Mouse (Mus musculus): Measurements from ENCODE around the gene Dach2.
"Not testable (repeated sequence)": the region's sequence is repeated elsewhere in the genome, so short reads cannot be mapped to it uniquely, and the experiment has no call there.

Dach2 gene

DNA sequence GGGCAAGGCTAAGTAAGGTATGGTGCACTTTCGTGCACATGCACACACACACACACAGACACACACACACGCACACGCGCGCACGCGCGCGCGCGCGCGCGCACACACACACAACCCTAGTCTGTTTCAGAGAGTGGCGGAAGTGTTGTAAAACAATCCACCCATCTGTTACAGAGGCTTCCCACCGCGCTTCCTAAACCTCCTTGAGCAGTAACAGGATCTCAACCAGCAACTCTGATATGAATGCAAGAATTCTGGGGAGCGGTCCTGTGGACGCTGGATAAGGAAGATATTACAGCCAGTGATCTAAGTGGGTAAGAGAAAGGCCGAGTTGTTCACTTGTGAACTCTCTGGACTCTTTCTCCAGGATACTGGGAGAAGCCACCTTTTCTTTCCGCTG lies at the start of gene Dach2:
TSS of gene Dach2 (plus strand) at position 107 of the 400 bp plus-strand sequence.
- peak; percentile 1 for DNase-seq

DNA sequence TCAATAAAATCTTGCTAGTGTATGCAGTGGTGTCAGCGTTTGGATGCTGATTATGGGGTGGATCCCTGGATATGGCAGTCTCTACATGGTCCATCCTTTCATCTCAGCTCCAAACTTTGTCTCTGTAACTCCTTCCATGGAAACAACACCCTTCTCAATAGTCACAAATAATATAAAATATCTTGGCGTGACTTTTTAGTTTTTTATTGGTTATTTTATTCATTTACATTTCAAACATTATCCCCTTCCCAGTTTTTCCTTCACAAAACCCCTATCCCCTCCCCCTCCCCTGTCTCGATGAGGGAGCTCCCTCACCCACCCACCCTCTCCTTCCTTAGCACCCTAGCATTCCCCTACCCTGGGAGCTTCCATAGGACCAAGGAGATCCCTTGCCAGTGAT lies 44.9 kb upstream of the Dach2 start:
- not testable (repeated sequence) for DNase-seq

DNA sequence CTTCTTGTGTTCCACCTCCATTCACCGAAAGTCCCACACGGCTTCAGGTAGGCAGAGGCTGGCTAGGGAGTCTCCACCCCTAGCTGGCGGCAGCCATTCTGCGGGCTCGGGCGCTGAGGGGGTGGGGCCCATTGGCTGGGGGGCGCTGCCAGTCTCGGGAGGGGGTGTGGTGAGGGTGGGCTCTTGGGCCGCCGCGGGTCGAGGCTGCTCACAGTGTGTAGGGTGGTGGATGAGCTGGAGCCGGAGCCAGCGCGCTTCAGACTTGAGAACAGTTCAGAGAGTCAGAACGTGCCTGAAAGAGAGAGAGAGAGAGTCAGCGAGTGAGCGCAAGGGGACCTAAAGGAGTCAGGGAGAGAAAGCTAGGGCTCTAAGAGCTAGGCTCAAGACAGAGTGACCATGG lies 721 bp downstream of the Dach2 start:
- DNase-seq: peak; percentile 69

DNA sequence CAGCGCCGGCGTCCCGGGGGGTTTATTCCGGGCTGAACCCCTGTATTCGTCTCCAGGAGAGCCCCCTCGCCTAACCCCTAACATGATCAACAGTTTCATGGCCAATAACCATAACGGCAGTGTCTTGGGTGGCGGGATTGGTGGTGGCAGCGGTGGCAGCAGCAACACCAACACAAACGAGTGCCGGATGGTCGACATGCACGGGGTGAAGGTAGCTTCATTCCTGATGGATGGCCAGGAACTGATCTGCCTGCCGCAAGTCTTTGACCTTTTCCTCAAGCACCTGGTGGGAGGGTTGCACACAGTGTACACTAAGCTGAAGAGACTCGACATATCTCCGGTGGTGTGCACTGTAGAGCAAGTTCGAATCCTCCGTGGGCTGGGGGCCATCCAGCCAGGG lies 1.2 kb downstream of the Dach2 start:
- peak; percentile 0 for DNase-seq

DNA sequence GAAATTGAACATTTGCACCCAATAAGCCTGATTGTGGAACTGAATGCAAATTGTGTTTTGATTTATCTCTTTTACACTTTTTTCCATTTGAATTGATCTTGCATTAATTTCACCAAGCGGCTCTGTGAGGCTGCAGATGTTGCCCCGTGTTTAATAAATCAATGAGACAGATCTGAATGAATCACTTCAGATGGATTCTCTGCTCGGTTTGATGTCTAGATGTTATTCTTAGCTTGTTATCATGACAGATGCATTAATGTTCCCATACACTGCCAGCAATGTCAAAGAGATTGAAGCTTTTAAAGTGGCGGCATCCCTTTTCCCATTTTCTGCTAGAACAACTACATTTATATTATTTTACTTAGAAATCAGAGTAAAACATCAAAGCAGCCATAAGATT lies 7.0 kb downstream of the Dach2 start:
- no peak for DNase-seq

DNA sequence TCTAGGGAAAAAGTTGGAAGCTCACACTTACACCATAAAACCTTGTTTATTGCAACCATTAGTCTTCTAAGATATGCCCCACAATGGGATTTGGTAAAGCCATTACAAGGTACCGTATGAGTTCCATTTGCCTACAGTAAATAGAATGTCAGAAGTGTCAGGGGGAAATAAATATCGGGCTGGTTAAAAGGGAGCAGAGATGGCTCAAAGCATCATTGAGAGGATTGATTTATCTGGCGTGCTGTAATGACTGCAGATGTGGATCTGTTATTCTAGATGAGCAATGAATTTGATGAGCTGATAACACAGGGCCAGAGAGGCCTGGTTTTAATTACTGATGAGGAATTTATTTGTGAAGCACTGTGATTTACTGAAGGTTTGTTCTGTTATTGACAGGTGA lies 40.8 kb downstream of the Dach2 start:
- no peak for DNase-seq

DNA sequence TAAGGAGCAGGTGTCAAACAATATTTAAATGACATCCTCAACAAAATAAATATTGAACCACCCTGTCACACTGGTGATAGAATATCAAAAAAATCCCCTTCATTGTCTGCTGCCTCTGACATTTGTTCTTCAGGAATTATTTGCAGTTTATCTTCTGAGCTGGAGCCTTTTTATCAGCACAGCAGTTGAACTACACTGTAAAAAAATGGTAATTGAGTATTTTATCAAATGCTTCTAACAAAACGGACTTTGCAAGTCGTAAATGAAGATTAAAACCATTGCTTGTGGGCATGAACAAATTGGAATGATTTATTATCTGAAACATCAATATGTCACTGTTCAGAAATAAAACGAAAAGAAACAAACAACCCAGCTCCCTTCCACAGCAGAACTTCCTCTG lies 97.1 kb downstream of the Dach2 start:
- DNase-seq: no peak

DNA sequence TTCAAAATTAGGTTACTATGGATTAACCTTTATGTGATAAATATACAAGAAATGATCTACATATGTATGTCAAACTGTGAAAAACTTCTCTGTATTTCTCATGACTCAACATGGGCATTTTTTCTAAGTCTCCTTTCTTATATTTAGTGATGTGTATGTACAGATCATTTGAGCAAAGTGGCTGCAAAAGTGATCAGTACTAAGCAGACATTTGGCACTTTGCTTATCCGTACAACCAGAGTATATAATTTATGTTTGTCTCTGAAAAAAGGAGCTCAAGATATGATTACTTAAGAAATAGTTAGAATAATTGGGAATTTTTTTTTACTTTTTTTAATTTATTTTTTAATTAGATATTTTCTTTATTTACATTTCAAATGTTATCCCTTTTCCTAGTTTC lies 111.4 kb downstream of the Dach2 start:
- no peak for DNase-seq

DNA sequence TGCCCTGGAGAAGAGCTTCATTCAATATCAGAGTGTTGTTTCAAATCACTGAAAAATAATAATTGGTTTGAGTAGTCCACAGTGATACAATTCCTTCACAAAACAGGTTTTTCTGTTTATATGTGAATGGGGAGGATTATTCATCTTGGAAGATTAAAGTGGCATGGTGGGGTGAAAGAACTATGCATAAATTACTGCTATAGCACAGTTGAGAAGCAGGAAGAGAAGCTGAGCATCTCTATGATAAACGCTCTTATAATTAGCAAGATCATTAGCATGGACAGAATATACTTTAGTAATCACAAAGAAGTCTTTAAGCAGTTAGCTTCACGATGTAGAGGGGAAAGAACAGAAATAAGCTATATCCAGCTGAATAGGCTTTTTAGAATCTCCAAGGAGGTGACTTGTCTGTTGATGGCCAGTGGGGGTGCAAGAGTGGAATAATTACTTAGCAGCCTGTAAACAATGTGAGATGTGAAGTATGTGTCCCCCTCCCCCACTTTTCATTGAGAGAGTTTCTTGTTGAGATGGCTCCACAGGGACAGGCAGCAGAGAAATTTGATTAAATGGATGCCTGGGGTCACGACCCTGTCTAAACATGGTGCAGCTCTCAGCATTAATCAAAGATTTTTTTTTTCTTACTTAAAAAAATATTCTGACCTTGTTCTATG lies 124.3 kb downstream of the Dach2 start:
- DNase-seq: no peak

DNA sequence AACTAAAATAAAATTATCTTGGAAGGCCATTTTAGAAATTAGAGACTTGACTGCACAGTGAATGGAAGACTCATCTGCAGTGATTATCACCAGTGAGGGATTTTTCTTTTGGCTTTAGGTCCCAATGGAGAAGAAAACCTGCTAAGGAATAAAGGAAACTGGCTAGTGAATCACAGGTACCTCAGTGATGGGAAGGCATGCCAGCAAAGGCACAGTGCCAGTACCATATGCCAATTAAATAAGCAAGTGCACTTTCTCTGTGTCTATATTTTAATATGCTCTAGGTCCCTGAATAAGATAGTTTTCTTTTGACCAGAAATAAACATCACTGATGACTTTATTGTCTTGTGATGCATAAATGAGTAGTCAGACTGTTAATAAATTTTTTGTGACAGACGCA lies 184.8 kb downstream of the Dach2 start:
- DNase-seq: no peak

DNA sequence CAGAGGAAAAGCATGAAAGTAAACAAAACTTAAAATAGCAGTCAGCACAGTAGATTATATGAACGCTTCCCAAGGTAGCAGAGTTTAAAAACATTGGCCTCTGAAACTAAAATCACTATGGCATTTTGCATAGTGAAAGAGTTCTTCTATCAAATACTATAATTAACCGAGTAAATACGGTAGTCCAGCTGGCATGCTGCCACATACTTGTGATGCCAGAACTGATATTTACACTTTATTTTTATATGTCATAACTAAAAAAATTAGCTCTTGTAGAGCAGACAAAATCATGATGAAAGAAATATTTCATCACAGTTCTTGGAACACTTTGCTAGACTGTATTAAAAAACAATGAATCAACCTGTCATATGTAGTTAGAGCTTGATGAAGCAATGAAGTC lies 247.8 kb downstream of the Dach2 start:
- peak; percentile 0 for DNase-seq

GRCm38 (mm10) chrX:113563897-113564296 lies 266.6 kb downstream of the Dach2 start:
- no peak for DNase-seq

- DNase-seq: no peak
These were observed 368.8 kb downstream of the Dach2 start for GRCm38 (mm10) chrX:113666069-113666468.

DNA sequence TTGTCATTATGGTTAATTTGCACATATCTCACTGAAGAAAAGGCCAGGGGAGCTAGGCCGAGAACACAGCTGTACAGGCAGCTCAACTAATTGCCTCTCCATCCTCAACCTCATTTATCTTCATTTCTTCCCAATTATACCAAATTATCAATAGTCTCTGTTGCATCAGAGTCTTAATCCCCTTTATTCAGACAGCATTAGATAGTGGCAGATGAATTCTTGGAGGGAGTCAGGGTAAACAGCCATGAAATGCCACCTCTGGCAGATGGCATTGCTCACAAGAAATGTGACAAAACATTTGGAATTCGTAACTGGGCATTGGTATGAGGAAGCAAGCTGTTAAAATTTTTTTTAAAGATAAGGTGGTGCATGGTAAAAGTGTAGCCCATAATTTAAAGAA lies 389.9 kb downstream of the Dach2 start:
- DNase-seq: no peak

DNA sequence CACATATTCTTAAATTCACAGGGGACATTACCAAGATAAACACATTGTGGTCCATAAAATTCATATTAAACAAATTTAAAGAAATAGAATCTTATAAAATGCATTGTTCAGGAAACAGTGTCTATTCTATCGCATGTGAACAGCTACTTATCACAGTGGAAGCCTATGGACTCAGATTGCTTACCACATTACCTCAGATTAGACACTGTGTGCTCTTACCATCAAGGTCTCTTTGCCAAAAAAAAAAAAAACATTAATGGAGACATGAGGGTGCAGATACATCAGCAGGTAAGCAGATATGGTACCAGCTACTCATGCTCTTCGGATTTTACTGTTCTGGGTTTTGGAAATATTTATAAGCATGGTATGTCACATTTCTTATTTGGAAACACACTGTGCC lies 415.1 kb downstream of the Dach2 start:
- no peak for DNase-seq

- no peak for DNase-seq
These were observed 426.8 kb downstream of the Dach2 start for GRCm38 (mm10) chrX:113724124-113724523.

- no peak for DNase-seq
These were observed 449.8 kb downstream of the Dach2 start for GRCm38 (mm10) chrX:113747122-113747521.

GRCm38 (mm10) chrX:113792264-113792663 lies 495.0 kb downstream of the Dach2 start:
- DNase-seq: no peak

DNA sequence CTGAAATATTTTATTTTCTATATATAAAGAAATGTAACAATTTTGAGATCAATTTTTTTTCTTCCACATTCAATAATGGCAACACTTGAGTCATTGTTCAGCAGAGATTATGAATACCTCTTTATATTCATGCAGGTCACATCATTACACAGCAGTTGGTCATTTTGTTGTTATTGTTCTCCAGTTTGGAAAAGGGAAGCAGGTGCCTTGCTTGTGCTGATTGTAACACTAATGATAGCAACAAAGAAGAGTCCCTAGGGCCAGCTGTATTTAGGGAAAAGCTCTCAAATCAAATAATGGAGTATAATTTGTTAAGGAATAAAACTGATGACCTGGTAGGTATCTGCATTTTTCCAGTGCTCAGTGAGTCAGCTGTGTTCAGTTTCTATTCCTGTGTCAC lies 513.1 kb downstream of the Dach2 start:
- no peak for DNase-seq

DNA sequence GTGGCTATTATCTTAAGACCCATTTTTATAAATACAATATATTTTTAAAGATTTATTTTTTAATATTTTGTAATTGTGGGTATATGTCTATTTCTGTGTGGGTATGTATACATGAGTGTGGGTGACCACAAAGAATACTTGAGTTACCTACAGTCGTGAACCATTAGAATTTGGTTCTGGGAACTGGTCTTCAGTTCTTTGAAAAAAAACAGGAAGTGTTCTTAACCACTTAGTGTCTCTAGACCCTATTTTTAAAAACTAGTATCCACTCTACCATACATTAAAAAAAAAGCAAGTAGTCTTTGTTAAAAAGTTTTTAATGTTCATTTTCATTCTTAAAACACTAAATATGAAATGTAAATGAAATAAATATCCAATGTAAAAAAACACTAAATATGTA lies 529.5 kb downstream of the Dach2 start:
- DNase-seq: no peak

DNA sequence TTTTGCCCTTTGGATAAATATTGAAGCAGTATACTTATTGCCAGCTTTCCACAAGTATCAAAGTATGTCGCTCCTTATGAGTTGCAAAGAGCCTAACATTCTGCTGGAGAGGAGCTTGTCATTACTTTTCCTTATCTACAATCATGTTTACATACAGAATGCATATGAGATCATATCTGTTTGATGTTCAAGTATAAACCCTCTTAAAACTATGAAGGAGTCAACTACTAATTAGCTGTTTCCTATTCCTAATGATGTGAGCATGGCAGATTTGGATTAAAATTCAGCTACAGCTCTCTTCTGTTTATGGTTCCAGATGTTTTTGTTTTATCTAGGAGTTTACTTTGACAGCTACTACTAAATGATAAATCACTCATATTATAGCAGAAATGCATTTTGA lies 535.8 kb downstream of the Dach2 start:
- no peak for DNase-seq

DNA sequence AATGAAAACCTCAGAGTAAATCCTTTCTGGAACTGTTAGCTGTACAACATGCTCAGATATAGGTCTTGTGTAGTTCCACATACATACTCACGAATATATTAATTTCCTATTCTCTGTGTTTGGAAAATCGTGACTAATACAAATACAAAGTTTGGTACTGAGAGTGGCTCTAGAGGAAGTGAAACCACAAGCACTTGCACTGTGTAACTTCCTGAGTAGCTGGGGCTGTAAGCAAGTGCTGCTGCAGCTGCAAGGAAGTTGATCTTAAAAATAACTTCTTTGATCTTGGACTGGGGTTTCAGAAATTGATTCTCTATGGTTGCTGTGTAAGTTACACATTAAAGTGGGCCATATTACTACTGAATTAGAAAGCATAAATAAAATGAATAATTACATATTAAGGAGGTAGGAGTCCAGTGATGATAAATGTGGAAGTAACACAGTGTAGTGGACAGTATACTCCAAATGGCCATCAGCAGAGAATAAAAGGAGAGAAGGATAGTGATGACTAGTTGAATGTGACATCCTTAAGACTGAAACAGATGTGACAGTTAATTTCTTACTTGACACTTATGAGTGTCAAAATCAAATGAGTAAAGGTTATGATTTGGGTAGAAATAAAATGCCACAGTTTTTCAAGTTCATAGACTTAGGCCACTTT lies 570.7 kb downstream of the Dach2 start:
- DNase-seq: peak; percentile 1
